Mouse (Mus musculus): ENCODE results near the gene Pebp1. TPM values are rescaled to one million over a fixed set of nuclear protein-coding genes. Genes with fewer than 3 reads are reported as not detected.
A peak's percentile ranks its signal among the peaks of the same experiment; 100 is the strongest.
"Not testable (repeated sequence)": the region's sequence is repeated elsewhere in the genome, so short reads cannot be mapped to it uniquely, and the experiment has no call there.

Pebp1 gene
- total RNA-seq (2021): 832 and 835 TPM in 2 replicates
- long read RNA-seq, experiment 1, transcript Pebp1-201 (4 exons, 1,240 nt): major isoform, 1,745 of 1,808 reads
- long read RNA-seq, experiment 1, partial matches to known transcripts: 54 of 1,808 reads
- long read RNA-seq, experiment 1, other reads (novel, unspliced or antisense): 9 of 1,808 reads
- long read RNA-seq, experiment 2, transcript Pebp1-201 (4 exons, 1,240 nt): major isoform, 1,193 of 1,236 reads
- long read RNA-seq, experiment 2, partial matches to known transcripts: 15 of 1,236 reads
- long read RNA-seq, experiment 2, other reads (novel, unspliced or antisense): 28 of 1,236 reads

- DNase-seq: peak; percentile 99
These were observed at the start of gene Pebp1 for GRCm38 (mm10) chr5:117286831-117287822. Gene Pebp1 (minus strand): TSS chr5:117287625.

- no peak for DNase-seq
These were observed 43.0 kb upstream of the Pebp1 start for GRCm38 (mm10) chr5:117330457-117330856.

GRCm38 (mm10) chr5:117326408-117326807 is 39.0 kb upstream of the Pebp1 start:
- DNase-seq: no peak

- DNase-seq: no peak
These were observed 36.3 kb upstream of the Pebp1 start for GRCm38 (mm10) chr5:117323751-117324150.

GRCm38 (mm10) chr5:117318741-117319629 is 31.6 kb upstream of the Pebp1 start, which contains the start of gene Vsig10:
Gene Vsig10 (plus strand): TSS chr5:117319083.
- peak; percentile 88 for DNase-seq

- no peak for DNase-seq
These were observed 27.4 kb upstream of the Pebp1 start for GRCm38 (mm10) chr5:117314587-117315428.

GRCm38 (mm10) chr5:117313909-117314308 is 26.5 kb upstream of the Pebp1 start:
- DNase-seq: peak; percentile 32

GRCm38 (mm10) chr5:117313420-117313819 is 26.0 kb upstream of the Pebp1 start:
- DNase-seq: peak; percentile 81

- peak; percentile 91 for DNase-seq
These were observed 20.3 kb upstream of the Pebp1 start for GRCm38 (mm10) chr5:117307699-117308098.

GRCm38 (mm10) chr5:117306826-117307225 is 19.4 kb upstream of the Pebp1 start:
- DNase-seq: no peak

GRCm38 (mm10) chr5:117305754-117306153 is 18.3 kb upstream of the Pebp1 start:
- no peak for DNase-seq

GRCm38 (mm10) chr5:117304947-117305346 is 17.5 kb upstream of the Pebp1 start:
- peak; percentile 91 for DNase-seq

- no peak for DNase-seq
These were observed 16.5 kb upstream of the Pebp1 start for GRCm38 (mm10) chr5:117303691-117304579.

- peak; percentile 52 for DNase-seq
These were observed 15.5 kb upstream of the Pebp1 start for GRCm38 (mm10) chr5:117302899-117303298.

GRCm38 (mm10) chr5:117295011-117295410 is 7.6 kb upstream of the Pebp1 start:
- peak; percentile 57 for DNase-seq

- DNase-seq: not testable (repeated sequence)
These were observed 6.4 kb upstream of the Pebp1 start for GRCm38 (mm10) chr5:117293776-117294175.

GRCm38 (mm10) chr5:117292547-117292946 is 5.1 kb upstream of the Pebp1 start:
- DNase-seq: no peak

GRCm38 (mm10) chr5:117291312-117291711 is 3.9 kb upstream of the Pebp1 start:
- DNase-seq: no peak

GRCm38 (mm10) chr5:117290081-117290480 is 2.7 kb upstream of the Pebp1 start:
- DNase-seq: no peak

- DNase-seq: no peak
These were observed 2.2 kb upstream of the Pebp1 start for GRCm38 (mm10) chr5:117289646-117290045.
